Mouse (Mus musculus): ENCODE data around the gene Zmynd12. TPM values are rescaled to one million over a fixed set of nuclear protein-coding genes. Genes with fewer than 3 reads are reported as not detected.

Gene Zmynd12
- polyA plus RNA-seq, 1 experiment from 2014 or later, result 2.1 TPM

Other genes starting within 250 kb of the Zmynd12 start
- gene Zfp691, start 248.6 kb upstream of the Zmynd12 start, polyA plus RNA-seq (2015; fragmentation: Nextera tagmentation; extraction: Ambion mirVana), result 8.1 and 8.3 TPM in 2 replicates
- gene Ermap, start 232.8 kb upstream of the Zmynd12 start, polyA plus RNA-seq (2015; fragmentation: Nextera tagmentation; extraction: Ambion mirVana), result 1.5 and 1.7 TPM in 2 replicates
- 213 and 230 TPM in 2 replicates for gene Svbp, start 227.5 kb upstream of the Zmynd12 start, polyA plus RNA-seq (2015; fragmentation: Nextera tagmentation; extraction: Ambion mirVana)
- gene Tmem269, start 204.6 kb upstream of the Zmynd12 start, polyA plus RNA-seq (2015; fragmentation: Nextera tagmentation; extraction: Ambion mirVana), result 0.12 and 0.13 TPM in 2 replicates
- 32.0 and 35.5 TPM in 2 replicates for gene AU022252, start 190.1 kb upstream of the Zmynd12 start, polyA plus RNA-seq (2015; fragmentation: Nextera tagmentation; extraction: Ambion mirVana)
- 80.0 and 82.7 TPM in 2 replicates for gene P3h1, start 189.9 kb upstream of the Zmynd12 start, polyA plus RNA-seq (2015; fragmentation: Nextera tagmentation; extraction: Ambion mirVana)
- 0.05 and 0.20 TPM in 2 replicates for gene Cldn19, start 167.4 kb upstream of the Zmynd12 start, polyA plus RNA-seq (2015; fragmentation: Nextera tagmentation; extraction: Ambion mirVana)
- gene Ybx1, start 128.2 kb upstream of the Zmynd12 start, polyA plus RNA-seq (2015; fragmentation: Nextera tagmentation; extraction: Ambion mirVana), result 577 and 601 TPM in 2 replicates
- gene Ppih, start 102.3 kb upstream of the Zmynd12 start, polyA plus RNA-seq (2015; fragmentation: Nextera tagmentation; extraction: Ambion mirVana), result 76.8 and 84.3 TPM in 2 replicates
- 8.7 and 10.5 TPM in 2 replicates for gene Ccdc30, start 7.3 kb upstream of the Zmynd12 start, polyA plus RNA-seq (2015; fragmentation: Nextera tagmentation; extraction: Ambion mirVana)
- gene Ppcs, start 394 bp upstream of the Zmynd12 start, polyA plus RNA-seq (2015; fragmentation: Nextera tagmentation; extraction: Ambion mirVana), result 23.7 and 26.8 TPM in 2 replicates
- 0.45 and 0.50 TPM in 2 replicates for gene Rimkla, start 69.8 kb downstream of the Zmynd12 start, polyA plus RNA-seq (2015; fragmentation: Nextera tagmentation; extraction: Ambion mirVana)
- 24.3 and 26.1 TPM in 2 replicates for gene Foxj3, start 114.2 kb downstream of the Zmynd12 start, polyA plus RNA-seq (2015; fragmentation: Nextera tagmentation; extraction: Ambion mirVana)
- 6.0 and 6.3 TPM in 2 replicates for gene Frg2f1, start 116.7 kb downstream of the Zmynd12 start, polyA plus RNA-seq (2015; fragmentation: Nextera tagmentation; extraction: Ambion mirVana)
- gene Guca2a, start 214.9 kb downstream of the Zmynd12 start, polyA plus RNA-seq (2015; fragmentation: Nextera tagmentation; extraction: Ambion mirVana), result not detected in 2 replicates
- gene Guca2b, start 236.1 kb downstream of the Zmynd12 start, polyA plus RNA-seq (2015; fragmentation: Nextera tagmentation; extraction: Ambion mirVana), result not detected in 2 replicates